Mouse (Mus musculus) lung, embryonic 15.5 days (tissue): Measurements from ENCODE around the gene 1110051M20Rik. TPM values are rescaled to one million over a fixed set of nuclear protein-coding genes. Genes with fewer than 3 reads are reported as not detected.
A peak's percentile ranks its signal among the peaks of the same experiment; 100 is the strongest.

Experiments
- ATAC-seq: fragments of 200-750 bp; cut with Nextera tagmentation; 2 replicates; pipeline ENCODE4 v1.8.0; 2017; ENCODE audit warnings: moderate number of reproducible peaks, borderline replicate concordance; ENCODE audit not compliant: low FRiP score, low TSS enrichment; ENCODE audit errors: extremely low read depth
- H3K27ac ChIP-seq: fragments of 300-500 bp; sonication (generic); 2 replicates; pipeline ENCODE4 v1.5.1; 2015; ENCODE audit warnings: moderate library complexity, mild to moderate bottlenecking, inconsistent platforms
- H3K27me3 ChIP-seq: fragments of 300-500 bp; sonication (generic); 2 replicates; pipeline ENCODE4 v1.6.1; 2015; ENCODE audit warnings: inconsistent platforms
- H3K36me3 ChIP-seq: fragments of 300-500 bp; sonication (generic); 2 replicates; pipeline ENCODE4 v1.6.1; 2015; ENCODE audit warnings: inconsistent platforms
- H3K4me1 ChIP-seq: fragments of 300-500 bp; sonication (generic); 2 replicates; pipeline ENCODE4 v1.6.1; 2015; ENCODE audit warnings: inconsistent platforms
- H3K4me2 ChIP-seq: fragments of 300-500 bp; sonication (generic); 2 replicates; pipeline ENCODE4 v1.6.1; 2015; ENCODE audit warnings: inconsistent platforms, mild to moderate bottlenecking, moderate library complexity
- H3K4me3 ChIP-seq: fragments of 300-500 bp; sonication (generic); 2 replicates; pipeline ENCODE4 v1.5.1; 2015; ENCODE audit warnings: mild to moderate bottlenecking, inconsistent platforms
- H3K9ac ChIP-seq: fragments of 300-500 bp; sonication (generic); 2 replicates; pipeline ENCODE4 v1.6.1; 2015; ENCODE audit warnings: inconsistent platforms
- H3K9me3 ChIP-seq: fragments of 300-500 bp; sonication (generic); 2 replicates; pipeline ENCODE4 v1.6.1; 2016; ENCODE audit warnings: inconsistent platforms
- WGBS: fragments of 180-500 bp; shearing (Covaris S2); methylation state at CpG from one replicate; pipeline ENCODE4 v1.1.7; 2015; 5-methylcytosine and 5-hydroxymethylcytosine counted together
- polyA plus RNA-seq: library from polyadenylated mRNA; unstranded; fragments of >200 nt; fragmentation: Nextera tagmentation; extraction: Ambion mirVana; gene quantifications from 2 replicates; pipeline ENCODE4 v1.2.1, GENCODE M21; 2015

The 1110051M20Rik gene
- polyA plus RNA-seq, 1 experiment from 2014 or later: 66.8 TPM

GRCm38 (mm10) chr2:91263692-91264660, 180.5 kb downstream of the 1110051M20Rik start:
- H3K4me3 ChIP-seq: peak overlapping the region; percentile 84
- 84% methylated on average over 17 of the region's 17 CpGs for WGBS
- no peaks in the 10 kb centered on the region for H3K9me3 ChIP-seq
- H3K4me1 ChIP-seq: peaks cover 26% of the 10 kb centered on the region
- H3K9ac ChIP-seq: peak overlapping the region; percentile 90
- no peaks in the 10 kb centered on the region for H3K27me3 ChIP-seq
- ATAC-seq: no peak
- H3K36me3 ChIP-seq: peaks cover 53% of the 10 kb centered on the region
- H3K4me2 ChIP-seq: peak overlapping the region; percentile 56
- H3K27ac ChIP-seq: peak overlapping the region; percentile 95

- Histone ChIP-seq H3K9me3 (no peaks in the 10 kb centered on the region), H3K4me1 (peaks cover 46% of the 10 kb centered on the region), H3K36me3 (peaks cover 28% of the 10 kb centered on the region), H3K9ac (no peak overlapping the region), H3K27me3 (peaks cover 20% of the 10 kb centered on the region), H3K4me2 (no peak overlapping the region), H3K4me3 (no peak overlapping the region), H3K27ac (peak overlapping the region; percentile 88; the same call in 1 of the 2 replicates)
- no peak for ATAC-seq
- WGBS: 80% methylated on average over 1 of the region's 1 CpGs
These were observed 185.0 kb downstream of the 1110051M20Rik start for GRCm38 (mm10) chr2:91259493-91259892.

- Histone ChIP-seq H3K4me3 (no peak overlapping the region), H3K27me3 (peaks cover 26% of the 10 kb centered on the region), H3K4me2 (peak overlapping the region; percentile 90), H3K9ac (no peak overlapping the region), H3K36me3 (peaks cover 28% of the 10 kb centered on the region), H3K9me3 (no peaks in the 10 kb centered on the region), H3K4me1 (peaks cover 40% of the 10 kb centered on the region), H3K27ac (peak overlapping the region; percentile 88)
- whole genome bisulfite sequencing: 52% methylated on average over 1 of the region's 1 CpGs
- no peak for ATAC-seq
These were observed 185.7 kb downstream of the 1110051M20Rik start for GRCm38 (mm10) chr2:91258830-91259229.

- peak overlapping the region; percentile 80 for H3K4me3 ChIP-seq
- peak overlapping the region; percentile 90 for H3K4me2 ChIP-seq
- H3K9ac ChIP-seq: peak overlapping the region; percentile 73
- peaks cover 36% of the 10 kb centered on the region for H3K4me1 ChIP-seq
- H3K36me3 ChIP-seq: peaks cover 21% of the 10 kb centered on the region
- H3K9me3 ChIP-seq: no peaks in the 10 kb centered on the region
- H3K27me3 ChIP-seq: peaks cover 29% of the 10 kb centered on the region
- peak; percentile 16 for ATAC-seq
- peak overlapping the region; percentile 88 for H3K27ac ChIP-seq
- WGBS: 37% methylated on average over 5 of the region's 5 CpGs
These were observed 186.4 kb downstream of the 1110051M20Rik start for GRCm38 (mm10) chr2:91258054-91258453.

GRCm38 (mm10) chr2:91257126-91257980, 187.2 kb downstream of the 1110051M20Rik start:
- H3K9ac ChIP-seq: peak overlapping the region; percentile 73
- peak overlapping the region; percentile 80 for H3K4me3 ChIP-seq
- no peaks in the 10 kb centered on the region for H3K9me3 ChIP-seq
- peak overlapping the region; percentile 90 for H3K4me2 ChIP-seq
- peak; percentile 76 for ATAC-seq
- WGBS: 3% methylated on average over 22 of the region's 22 CpGs
- peaks cover 15% of the 10 kb centered on the region for H3K36me3 ChIP-seq
- peaks cover 29% of the 10 kb centered on the region for H3K27me3 ChIP-seq
- peak overlapping the region; percentile 88 for H3K27ac ChIP-seq
- H3K4me1 ChIP-seq: peaks cover 36% of the 10 kb centered on the region

- ATAC-seq: peak; percentile 80
- under 1% methylated on average over 50 of the region's 52 CpGs for WGBS
- Histone ChIP-seq H3K9me3 (no peaks in the 10 kb centered on the region), H3K9ac (peak overlapping the region; percentile 73), H3K36me3 (peaks cover 10% of the 10 kb centered on the region), H3K4me1 (peaks cover 36% of the 10 kb centered on the region), H3K4me2 (peak overlapping the region; percentile 90), H3K27me3 (peaks cover 29% of the 10 kb centered on the region), H3K27ac (peak overlapping the region; percentile 88), H3K4me3 (peak overlapping the region; percentile 80)
These were observed 188.0 kb downstream of the 1110051M20Rik start for GRCm38 (mm10) chr2:91256256-91257125.

- WGBS: under 1% methylated on average over 27 of the region's 27 CpGs
- no peak for ATAC-seq
- peaks cover 29% of the 10 kb centered on the region for H3K27me3 ChIP-seq
- peak within 1 kb of the TSS; percentile 80 for H3K4me3 ChIP-seq
- peak within 1 kb of the TSS; percentile 73 for H3K9ac ChIP-seq
- no peaks in the 10 kb centered on the region for H3K9me3 ChIP-seq
- H3K4me2 ChIP-seq: peak within 1 kb of the TSS; percentile 90
- peak within 1 kb of the TSS; percentile 88 for H3K27ac ChIP-seq
- H3K36me3 ChIP-seq: peaks cover 3% of the 10 kb centered on the region; the same call in 1 of the 2 replicates
- H3K4me1 ChIP-seq: peaks cover 36% of the 10 kb centered on the region
These were observed 188.8 kb downstream of the 1110051M20Rik start, which contains the start of gene Pacsin3 for GRCm38 (mm10) chr2:91255661-91256150. Gene Pacsin3 (plus strand): TSS chr2:91255954.

- no peak overlapping the region for H3K4me2 ChIP-seq
- ATAC-seq: no peak
These were observed 189.7 kb downstream of the 1110051M20Rik start for GRCm38 (mm10) chr2:91254725-91255380.

GRCm38 (mm10) chr2:91252512-91252911, 192.0 kb downstream of the 1110051M20Rik start:
- Histone ChIP-seq H3K4me1 (peaks cover 16% of the 10 kb centered on the region), H3K36me3 (no peaks in the 10 kb centered on the region), H3K9me3 (no peaks in the 10 kb centered on the region), H3K9ac (no peak overlapping the region), H3K4me2 (no peak overlapping the region), H3K27ac (no peak overlapping the region), H3K4me3 (no peak overlapping the region), H3K27me3 (peaks cover 29% of the 10 kb centered on the region)
- no peak for ATAC-seq
- WGBS: 53% methylated on average over 4 of the region's 4 CpGs

More at GRCm38 (mm10) chr2:91254725-91255380, 189.7 kb downstream of the 1110051M20Rik start:
- no peak overlapping the region for H3K4me3 ChIP-seq
- peaks cover 29% of the 10 kb centered on the region for H3K27me3 ChIP-seq
- no peak overlapping the region for H3K9ac ChIP-seq
- peaks cover 36% of the 10 kb centered on the region for H3K4me1 ChIP-seq
- no peaks in the 10 kb centered on the region for H3K9me3 ChIP-seq
- no peaks in the 10 kb centered on the region for H3K36me3 ChIP-seq
- WGBS: 38% methylated on average over 8 of the region's 8 CpGs
- no peak overlapping the region for H3K27ac ChIP-seq

GRCm38 (mm10) chr2:91252001-91252400, 192.5 kb downstream of the 1110051M20Rik start:
- no peak overlapping the region for H3K4me3 ChIP-seq
- no peak overlapping the region for H3K4me2 ChIP-seq
- no peak for ATAC-seq
- H3K9ac ChIP-seq: no peak overlapping the region
- no peak overlapping the region for H3K27ac ChIP-seq
- H3K36me3 ChIP-seq: no peaks in the 10 kb centered on the region
- H3K4me1 ChIP-seq: peaks cover 16% of the 10 kb centered on the region
- no peaks in the 10 kb centered on the region for H3K9me3 ChIP-seq
- peaks cover 29% of the 10 kb centered on the region for H3K27me3 ChIP-seq
- WGBS: 62% methylated on average over 4 of the region's 4 CpGs
